Mouse (Mus musculus): Measurements from ENCODE around the gene Cgn.
"Not testable (repeated sequence)": the region's sequence is repeated elsewhere in the genome, so short reads cannot be mapped to it uniquely, and the experiment has no call there.

Gene Cgn

DNA sequence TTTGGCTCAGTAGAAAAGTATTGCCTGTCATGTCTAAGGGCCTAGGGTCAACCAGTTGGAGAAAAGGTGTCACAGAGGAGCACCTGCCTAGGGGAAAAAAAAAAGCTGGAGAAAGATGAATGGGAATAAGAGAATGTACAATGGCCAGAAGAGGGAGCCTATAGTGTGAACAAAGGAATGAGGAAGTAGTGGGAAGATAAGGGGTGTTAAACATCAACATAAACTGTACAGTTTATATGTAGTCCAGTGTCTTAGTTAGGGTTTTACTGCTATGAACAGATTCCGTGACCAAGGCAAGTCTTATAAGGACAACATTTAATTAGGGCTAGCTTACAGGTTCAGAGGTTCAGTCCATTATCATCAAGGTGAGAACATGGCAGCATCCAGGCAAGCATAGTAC is 2.8 kb upstream of the Cgn start:
- no peak for DNase-seq

DNA sequence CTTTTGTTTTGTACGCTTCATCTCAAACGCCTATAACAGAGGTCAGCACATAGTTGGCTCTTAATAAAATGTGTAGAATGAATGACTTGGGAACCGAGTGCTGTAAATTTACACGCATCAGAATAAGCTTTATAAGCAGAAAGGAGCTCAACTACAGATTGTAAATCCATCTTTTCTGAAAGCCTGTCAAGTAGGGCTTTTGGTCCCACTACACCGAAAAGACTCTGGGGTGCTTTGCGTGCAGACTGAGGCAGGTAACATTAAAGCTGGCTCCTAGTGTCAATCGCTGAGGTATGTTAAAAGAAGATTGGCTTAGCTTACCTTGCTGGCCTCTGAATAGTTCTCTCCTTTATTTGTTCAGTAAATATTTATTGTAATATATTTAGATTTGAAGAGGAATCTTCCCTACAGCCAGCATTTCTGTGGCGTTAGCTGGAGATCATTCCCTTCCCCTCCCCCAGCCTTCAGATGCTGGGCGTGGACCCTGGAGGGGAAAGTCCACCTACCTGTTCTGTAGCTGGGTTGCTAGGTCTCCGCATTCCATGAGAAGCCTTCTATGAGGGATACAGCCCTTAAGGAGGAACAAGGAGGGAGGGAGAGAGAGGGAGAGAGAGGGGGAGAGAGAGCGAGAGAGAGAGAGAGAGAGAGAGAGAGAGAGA is 959 bp upstream of the Cgn start:
- DNase-seq: no peak

DNA sequence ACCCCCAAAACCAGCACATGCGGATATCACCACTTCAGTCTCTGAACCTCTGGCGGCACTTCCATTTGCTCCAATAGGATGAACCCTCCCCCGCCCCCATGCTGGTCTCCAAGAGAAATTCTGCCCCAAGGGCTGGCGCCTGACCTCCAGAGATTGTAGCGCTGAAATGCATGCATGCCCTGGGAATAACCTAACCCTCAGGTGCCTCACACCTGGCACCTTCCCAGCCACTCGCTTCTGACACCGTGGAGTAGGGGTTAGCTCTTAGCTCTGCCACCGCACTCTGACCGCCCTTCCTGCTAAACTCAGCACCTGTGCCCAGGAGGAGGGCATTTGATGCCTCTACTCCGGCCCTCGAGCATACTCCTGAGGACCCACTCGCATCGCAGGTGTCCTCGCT is 334 bp downstream of the Cgn start:
- DNase-seq: no peak

DNA sequence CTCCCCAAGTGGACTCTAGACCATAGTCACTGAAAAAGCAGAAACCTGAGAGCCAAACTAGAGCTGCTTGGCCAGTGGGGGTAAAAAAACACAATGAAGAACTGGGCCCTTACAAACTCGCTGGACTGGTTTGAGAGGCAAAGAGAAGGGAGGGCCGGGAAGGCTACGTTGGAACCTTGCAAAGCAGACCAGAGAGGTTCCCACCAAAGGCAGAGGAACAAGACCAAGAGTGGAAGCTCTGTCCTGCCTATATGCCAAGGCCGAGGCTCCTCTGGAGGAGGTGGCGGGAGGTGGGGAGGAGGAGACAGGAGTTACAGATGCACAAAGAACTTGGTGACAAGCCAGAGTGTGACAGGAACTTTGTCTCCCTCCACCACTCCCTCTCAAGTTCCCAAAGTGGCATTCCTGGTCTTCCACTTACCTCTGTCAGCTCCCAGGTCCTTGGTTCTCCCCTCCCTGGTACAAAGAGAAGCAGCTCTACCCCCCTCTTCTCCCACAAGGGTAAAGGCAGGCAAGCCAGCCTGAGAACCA is 2.1 kb downstream of the Cgn start:
- DNase-seq: no peak

DNA sequence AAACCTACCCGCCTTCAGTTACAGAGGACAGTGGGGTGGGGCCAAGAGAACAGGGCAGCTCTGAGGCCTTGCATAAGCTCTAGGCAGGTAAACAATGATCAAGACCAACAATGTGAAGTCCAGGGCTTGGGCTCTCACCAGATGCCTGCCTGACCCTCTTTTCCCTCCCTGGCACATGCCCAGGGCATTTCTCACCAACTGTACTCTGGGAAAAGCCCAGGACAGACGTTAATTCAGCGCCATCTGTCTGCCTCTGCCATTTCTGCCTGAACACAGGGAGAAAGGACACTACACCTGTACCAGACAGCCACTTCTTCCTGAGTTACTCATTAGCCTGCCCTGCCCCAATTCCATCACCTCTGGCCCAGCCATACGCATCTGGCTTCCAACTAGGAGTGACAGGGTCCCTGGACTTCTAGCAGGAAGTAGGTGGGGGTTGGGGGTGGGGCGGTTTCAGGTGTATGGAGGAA is 2.8 kb downstream of the Cgn start:
- no peak for DNase-seq

DNA sequence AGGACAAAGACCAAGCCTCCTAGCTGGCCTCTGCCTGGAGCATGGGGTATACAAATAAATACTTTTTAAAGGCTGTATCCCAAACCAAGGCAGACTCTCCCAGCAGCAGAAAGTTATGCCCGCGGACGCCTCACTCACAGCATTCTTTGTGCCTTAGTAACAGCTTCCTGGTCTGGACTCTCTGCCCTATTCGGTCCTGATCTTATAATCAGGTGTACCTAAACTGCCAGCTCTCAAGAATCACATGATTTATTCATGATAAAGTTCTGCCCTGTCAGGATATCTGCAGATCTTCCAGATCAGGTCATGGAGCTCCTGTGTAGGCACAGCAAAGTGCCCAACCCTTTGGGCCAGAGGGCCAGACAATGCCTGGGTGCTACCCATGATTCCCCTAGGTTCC is 3.4 kb downstream of the Cgn start:
- DNase-seq: no peak

DNA sequence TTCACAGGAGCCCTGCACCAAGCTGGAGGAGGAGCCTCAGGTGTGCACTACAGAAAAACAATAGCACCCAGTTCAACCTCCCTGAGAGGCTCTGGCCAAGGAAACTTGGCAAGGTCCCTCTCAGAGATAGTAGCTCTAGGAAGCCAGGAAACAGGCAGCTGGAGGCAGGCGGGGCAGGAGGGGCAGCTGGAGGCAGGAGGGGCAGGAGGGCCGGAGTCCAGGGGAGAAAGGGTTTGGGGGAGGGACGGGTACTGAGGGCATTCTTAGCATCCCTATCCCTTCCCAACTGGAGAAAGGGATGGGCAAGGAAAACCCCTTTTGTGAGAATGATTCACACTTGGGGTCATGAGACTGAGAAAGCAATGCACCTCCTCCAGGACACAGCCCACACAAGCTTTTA is 4.9 kb downstream of the Cgn start:
- no peak for DNase-seq

DNA sequence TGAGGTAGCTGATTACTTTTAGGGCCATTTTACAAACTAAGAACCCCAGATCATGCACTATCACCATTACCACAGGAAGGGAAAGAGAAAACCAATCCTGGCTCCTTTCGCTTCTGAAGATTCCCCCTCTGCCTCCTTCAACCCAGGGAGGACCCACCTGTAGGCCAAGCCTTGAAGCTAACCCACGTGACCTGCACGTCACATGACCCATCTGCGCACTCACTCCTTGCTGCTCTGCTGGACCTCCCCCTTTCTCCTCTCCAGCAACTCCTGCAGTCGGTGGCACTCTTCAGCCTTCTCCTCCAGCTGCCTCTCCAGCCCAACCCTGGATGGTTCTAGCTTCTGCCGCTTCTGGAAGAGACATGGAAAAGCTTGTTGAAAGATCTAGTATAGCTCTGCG is 10.4 kb downstream of the Cgn start:
- DNase-seq: no peak

DNA sequence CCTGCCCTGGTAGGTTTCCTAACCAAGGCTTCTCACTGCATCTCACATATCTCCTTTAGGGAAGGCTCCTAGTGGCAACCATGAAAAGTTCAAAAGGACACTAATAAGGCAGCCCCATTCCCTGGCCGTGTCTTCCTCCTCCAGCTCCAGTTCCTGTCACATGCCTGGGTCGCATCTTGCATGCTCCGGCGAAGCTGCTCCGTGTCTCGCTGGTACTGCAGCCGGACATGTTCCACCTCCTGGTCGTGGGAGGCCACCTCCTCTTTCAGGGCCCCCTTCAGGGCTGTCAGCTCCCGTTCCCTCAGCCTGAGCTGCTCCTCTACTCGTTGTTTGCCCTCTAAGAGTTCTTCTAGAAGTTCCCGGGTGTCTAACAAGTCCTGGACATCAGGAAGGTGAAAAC is 12.3 kb downstream of the Cgn start:
- DNase-seq: peak; percentile 37

DNA sequence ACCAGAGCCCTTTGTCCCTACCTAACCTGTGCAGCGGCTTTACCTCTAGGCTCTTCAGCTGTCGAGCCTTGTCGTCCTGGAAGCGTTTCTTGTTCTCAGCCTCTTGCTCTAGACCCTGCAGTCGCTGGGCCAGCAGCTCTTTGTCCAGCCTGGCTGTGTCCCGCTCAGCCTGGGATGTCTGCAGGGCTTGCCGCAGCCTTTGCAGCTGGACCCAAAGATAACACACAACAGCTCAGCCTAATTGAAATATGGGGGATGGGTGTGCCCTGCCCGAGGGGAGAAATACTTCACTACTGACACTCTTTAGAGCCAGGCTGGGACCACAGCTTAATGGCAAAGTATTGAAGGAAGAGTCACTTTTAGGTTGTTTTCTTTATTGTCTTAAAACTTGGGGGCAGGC is 20.8 kb downstream of the Cgn start:
- not testable (repeated sequence) for DNase-seq

DNA sequence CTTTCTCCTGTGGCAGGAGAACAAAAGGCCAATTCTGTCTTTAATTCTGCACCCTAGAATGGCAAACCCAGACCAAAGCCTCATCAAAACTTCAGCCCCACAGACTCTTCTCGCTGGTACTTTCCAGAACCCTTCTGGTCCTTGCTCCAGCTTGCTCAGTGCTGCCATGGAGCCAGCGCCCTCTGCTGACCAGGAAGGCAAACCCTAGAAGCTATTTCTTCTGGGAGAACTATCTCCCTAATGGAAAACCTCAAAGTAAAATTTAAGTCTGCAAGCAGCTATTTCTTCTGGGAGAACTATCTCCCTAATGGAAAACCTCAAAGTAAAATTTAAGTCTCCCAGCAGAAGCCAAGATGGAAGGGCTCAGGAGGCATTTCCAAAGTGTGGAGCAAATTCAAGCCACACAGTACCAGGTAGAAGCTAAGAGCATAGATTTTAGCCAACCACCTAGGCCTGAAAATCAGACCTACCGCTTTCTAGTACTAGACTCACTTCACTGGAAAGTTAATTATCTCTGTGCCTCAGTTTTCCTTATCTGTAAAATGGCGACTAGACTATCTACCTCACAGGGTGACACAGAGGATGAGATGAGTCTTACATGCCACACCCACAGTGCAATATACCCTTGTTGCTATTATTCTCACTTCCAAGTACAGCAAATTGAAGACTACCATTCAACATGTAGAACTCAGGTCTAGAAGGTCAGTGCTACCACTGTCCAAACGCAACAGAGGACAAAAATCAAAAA is 21.6 kb downstream of the Cgn start:
- not testable (repeated sequence) for DNase-seq

DNA sequence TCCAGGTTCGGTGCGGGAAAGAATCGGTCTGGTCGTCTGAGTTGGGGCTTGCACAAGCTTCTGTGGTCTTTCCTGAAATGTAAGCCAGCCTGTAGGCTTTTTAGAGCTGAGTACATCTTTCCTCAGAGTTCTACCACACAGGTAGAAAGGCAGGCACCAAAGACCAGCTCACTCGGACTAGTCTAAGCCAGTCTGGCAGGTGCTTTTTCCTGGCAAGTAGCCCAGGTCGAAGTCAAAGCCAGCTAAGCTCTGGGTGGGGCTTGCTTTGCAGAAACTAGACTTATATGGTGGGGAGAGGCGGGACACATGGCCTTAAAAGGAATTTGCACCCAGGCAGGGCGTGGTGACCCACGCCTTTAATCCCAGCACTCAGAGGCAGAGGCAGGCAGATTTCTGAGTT is 27.9 kb downstream of the Cgn start:
- DNase-seq: not testable (repeated sequence)

DNA sequence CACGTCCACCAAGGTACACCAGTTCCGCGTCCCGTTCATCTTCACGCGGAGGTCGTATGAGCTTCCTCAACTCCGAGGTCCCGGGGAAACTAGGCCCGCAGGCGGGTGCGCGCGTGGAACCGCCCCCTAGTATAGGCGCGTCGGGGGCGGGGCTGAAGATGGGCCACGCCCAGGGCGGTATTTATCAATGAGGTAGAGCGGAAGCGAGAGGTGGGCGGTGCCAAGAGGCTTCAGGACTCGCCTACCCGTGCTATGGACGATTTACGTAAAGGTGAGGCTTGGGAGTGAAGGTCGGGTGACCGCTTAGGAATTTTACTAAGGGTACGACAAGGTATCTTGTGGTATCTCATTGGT is 28.3 kb downstream of the Cgn start:
- DNase-seq: peak; percentile 67

DNA sequence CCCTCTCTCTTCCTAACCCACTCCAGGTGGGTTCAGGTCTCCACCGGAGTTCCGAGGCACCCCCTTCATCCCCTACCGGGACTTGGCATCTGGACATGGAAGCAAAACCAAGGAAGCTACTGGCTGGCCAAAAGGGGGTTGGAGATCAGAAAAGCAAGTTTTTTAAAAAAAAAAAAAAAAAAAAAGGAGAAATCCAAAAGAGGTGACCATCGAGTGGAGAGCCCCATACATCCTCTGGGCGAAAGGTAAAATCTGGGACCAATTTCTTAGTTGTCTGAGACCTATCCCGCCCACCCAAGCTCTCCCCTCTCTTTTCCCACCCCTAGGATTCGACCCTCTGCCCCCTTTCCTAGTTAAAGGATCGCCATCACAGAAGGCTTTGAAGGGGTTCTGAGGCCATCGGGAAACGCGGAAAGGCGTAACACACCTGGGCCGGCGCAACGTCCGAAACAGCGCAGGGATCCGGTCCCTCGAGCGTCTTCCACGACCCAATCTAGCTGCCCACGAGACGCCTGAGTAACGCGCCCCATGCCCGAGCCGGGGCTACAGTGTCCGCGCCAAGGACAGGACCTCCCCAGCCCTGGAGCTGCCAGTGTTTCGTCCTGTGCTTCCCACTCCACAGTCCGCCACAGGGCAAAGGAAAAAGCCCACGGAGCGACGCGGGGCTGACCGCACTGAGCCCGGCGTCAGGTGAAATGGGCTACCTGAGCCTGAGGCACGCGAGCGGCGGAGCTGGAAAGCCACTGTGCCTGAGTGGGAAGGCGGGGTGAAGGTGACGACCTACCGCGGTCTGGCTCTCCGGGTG is 28.8 kb downstream of the Cgn start:
- not testable (repeated sequence) for DNase-seq

DNA sequence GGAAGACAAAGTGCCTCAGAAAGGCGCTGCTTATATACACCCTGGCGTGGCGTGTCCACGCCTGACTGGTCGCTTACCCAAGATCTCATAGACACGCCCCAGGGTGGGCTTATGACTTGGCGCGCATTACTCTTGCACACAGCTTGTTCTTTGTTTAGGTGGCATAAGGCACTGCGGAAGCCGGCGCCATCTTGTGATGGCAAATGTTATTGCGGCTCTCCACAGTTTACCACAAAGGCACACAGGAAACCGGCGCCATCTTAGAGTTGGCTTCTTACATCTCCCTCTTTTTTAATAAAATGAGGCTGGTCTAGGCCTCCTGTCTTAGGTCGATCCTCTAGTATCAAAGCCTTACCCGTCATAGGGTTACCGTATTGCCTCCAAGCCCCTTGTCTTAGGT is 40.6 kb downstream of the Cgn start:
- DNase-seq: no peak

DNA sequence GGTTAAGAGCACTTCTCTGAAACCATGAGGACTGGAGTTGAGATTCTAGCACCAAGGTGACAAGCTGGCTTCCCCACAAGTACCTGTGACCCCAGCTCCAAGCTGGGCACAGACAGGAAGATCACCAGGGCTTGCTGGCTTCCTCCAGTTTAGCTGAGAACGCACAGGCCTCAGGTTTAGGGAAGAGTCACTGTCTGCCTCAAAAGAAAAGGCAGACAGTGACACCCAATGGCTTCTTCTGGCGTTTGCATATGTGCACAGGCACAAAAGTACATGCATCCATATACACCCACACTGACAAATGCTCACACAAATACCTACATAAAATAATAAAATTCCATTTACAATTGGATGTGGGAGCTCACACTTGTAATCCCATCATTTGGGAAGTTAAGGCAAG is 62.7 kb downstream of the Cgn start:
- DNase-seq: not testable (repeated sequence)

DNA sequence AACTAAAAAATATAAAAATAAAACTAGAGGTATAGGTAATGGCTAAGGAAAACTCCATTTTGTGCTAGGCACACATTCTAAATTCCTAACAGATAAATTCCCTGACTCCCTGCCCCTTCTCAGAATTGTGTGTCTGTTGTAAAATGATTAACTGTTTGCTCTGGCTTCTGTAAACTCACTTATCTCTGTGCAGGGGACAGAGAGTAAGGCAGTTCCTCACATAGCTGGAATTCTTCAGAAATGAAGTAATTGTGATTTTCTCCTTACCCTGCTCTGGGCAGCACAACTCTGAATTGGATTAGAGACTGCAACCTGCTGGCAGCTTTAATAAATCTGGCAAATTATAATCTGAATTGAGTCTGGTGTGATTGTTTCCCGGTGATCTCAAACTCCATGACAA is 68.0 kb downstream of the Cgn start:
- DNase-seq: not testable (repeated sequence)

DNA sequence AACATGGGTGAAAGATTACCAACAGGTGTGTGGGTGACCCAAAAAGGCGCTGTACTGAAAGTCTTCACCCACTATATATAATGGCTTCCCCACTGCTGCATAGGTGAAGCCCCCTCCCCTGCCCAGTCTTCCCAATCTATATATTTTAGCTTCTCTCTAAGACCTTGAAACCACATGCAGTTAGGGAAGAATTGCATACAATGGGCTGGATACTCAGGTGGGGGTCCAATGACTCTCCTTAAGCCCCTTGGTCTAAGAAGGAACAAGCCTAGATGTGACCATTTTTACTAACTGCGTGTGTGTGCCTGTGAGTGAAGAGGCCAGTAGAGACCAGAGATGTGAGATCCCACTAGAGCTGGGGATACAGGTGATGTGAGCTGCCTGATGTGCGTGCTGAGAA is 72.9 kb downstream of the Cgn start:
- DNase-seq: not testable (repeated sequence)

DNA sequence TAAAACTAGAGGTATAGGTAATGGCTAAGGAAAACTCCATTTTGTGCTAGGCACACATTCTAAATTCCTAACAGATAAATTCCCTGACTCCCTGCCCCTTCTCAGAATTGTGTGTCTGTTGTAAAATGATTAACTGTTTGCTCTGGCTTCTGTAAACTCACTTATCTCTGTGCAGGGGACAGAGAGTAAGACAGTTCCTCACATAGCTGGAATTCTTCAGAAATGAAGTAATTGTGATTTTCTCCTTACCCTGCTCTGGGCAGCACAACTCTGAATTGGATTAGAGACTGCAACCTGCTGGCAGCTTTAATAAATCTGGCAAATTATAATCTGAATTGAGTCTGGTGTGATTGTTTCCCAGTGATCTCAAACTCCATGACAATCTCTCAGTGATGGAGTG is 75.7 kb downstream of the Cgn start:
- not testable (repeated sequence) for DNase-seq

Measured in thymus, postnatal 4 days (tissue).